Mouse (Mus musculus) left cerebral cortex, postnatal 25 days (tissue): ENCODE measurements around the gene Ide. TPM values are rescaled to one million over a fixed set of nuclear protein-coding genes. Genes with fewer than 3 reads are reported as not detected.
"Not testable (repeated sequence)": the region's sequence is repeated elsewhere in the genome, so short reads cannot be mapped to it uniquely, and the experiment has no call there.

ENCODE experiments used
- DNase-seq, 2 experiments: peaks; one replicate each; pipeline ENCODE4 v3.0.0; 2022; ENCODE audit warnings: low spot score in 2 of 2, mixed read lengths in 1 of 2
- intact Hi-C: fragments of 180-260 bp; cut with DNase I; formaldehyde crosslinking; loops from one replicate; pipeline ENCODE4 v1.15.1; 2025
- total RNA-seq, 2 experiments: library from RNA; stranded (reverse); gene quantifications; 2 replicates each; pipeline ENCODE4 v1.2.3; 2021

Ide gene
- total RNA-seq, 2 experiments from 2014 or later, result 38.3 to 41.7 TPM

DNA sequence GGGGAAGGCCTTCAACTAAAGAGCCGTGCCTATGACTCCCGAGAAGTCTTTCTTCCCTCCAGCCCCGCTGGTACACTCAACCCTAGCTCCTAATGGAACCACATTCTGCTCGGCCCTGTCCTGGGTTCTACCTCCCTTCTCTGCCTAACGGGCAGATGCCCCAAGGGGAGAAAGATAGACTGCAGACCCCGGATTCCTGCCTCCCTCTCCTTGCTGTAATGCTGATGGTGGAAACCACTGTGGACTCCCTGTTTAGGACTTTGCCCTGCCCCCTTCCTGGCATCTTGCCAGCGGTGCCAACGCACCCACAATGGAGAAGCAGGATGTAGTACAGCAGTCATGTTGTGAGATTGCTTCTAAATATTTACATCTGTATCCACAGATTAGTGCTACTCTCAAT is 101.8 kb downstream of the Ide start:
- intact Hi-C loops, result no loop called here
- no peak for DNase-seq

DNA sequence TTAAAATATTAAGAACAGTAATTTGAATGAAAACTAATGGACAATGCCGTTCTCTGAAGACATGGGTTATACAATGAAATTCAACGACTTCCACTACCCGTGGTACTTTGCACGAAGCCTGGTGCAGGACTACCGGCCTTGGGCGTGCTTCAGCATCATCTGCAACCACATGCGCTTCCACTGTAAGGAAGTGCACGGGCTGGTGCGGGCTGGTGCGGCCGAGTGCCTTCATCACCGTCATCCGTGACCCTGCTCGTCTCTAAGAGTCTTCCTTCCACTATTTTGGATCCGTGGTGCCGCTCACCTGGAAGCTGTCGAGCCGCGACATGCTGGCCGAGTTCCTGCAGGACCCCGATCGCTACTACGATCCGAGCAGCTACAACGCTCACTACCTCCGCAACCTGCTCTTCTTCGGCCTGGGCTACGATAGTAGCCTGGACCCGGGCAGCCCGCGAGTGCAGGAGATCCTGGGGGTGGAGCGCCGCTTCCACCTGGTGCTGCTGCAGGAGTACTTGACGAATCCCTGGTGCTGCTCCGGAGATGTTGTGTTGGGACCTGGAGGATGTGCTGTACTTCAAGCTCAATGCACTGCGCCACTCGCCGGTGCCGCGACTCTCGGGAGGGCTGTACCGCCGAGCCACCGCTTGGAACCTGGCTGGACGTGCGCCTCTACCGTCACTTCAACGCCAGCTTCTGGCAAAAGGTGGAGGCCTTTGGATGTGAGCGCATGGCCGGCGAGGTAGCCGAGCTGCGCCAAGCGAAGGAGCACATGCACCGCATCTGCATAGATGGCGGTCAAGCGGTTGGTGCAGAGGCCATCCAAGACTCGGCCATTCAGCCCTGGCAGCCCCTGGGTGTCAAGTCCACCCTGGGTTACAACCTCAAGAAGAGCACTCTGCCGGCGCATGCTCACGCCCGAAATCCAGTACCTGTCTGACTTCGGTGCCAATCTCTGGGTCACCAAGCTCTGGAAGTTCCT is 103.8 kb downstream of the Ide start:
- DNase-seq, result peak; percentile 24 to 33
- intact Hi-C loops, result no loop called here

DNA sequence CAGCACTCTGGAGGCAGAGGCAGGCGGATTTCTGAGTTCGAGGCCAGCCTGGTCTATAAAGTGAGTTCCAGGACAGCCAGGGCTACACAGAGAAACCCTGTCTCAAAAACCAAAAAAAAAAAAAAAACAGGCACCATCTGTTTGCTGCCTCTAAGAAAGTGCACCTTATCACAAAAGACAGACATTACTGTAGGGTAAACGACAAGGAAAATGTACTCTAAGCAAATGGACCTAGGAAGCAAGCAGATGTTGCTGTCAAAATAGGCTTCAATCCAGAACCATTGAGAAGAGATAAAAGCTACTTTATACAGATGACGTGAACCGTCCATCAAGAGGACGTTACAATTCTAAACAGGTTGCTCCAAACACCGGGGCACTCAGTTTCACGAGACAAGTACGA is 105.1 kb downstream of the Ide start:
- intact Hi-C loops, result not testable (repeated sequence)

DNA sequence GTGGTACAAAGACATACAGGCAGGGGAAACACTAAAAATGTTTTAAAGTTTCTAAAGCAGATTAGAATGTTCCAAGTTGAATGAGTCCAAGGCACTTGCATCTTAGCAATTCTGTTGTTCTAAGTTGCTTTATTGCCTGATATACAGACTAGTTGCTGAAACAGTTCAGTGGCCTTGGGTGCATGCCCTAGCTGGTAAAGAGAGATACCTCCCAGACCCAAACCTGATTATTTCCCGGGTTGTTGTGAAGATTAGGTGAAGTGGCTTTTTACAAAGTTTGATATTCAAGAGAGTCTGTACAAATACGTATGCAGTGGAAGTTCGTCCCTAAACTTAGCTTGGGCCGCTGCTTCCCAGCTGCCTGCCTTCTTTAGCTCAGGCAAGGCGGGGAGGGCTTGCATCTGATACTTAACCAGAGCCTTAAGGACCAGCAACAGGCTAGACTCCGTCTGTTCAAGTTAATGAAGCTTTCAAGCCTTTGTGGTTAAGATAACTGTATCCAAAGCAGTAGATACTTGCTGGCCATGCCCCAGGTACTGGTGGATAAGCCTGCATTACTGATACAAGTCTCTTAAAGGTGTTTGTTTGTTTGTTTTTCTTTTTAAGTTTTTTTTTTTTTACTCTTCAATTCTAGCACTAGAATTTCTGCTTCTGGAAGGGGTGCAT is 112.3 kb downstream of the Ide start:
- DNase-seq, result no peak

More for the DNA sequence above, 105.1 kb downstream of the Ide start:
- DNase-seq, result not testable (repeated sequence)

More for the DNA sequence above, 112.3 kb downstream of the Ide start:
- intact Hi-C loops, result no loop called here

Other genes starting within 250 kb of the Ide start
- gene March5, start 130.3 kb downstream of the Ide start, total RNA-seq, result 10 to 100 TPM; 85.1 to 90.4 TPM
- gene Cpeb3, start 129.3 kb downstream of the Ide start, total RNA-seq, result 10 to 100 TPM; 78.9 to 83.5 TPM
- 1 to 10 TPM; 1.2 TPM for gene Kif11, start 38.6 kb upstream of the Ide start, total RNA-seq
- 1 to 10 TPM; 1.9 to 3.4 TPM for gene Hhex, start 97.0 kb upstream of the Ide start, total RNA-seq
- 10 to 100 TPM; 42.6 to 43.1 TPM for gene Exoc6, start 212.6 kb upstream of the Ide start, total RNA-seq